Mouse (Mus musculus) lung, adult 2 months (tissue): ENCODE data around the gene Kmt5b. TPM values are rescaled to one million over a fixed set of nuclear protein-coding genes. Genes with fewer than 3 reads are reported as not detected.

Experiments used
- DNase-seq: peaks from one replicate; pipeline ENCODE4 v3.0.0; 2022
- H3K4me1 ChIP-seq: fragments of 200-500 bp; 2 replicates; pipeline ENCODE4 v1.6.1; 2011; ENCODE audit warnings: low read length; ENCODE audit not compliant: control insufficient read depth, insufficient read depth
- H3K4me3 ChIP-seq: fragments of 200-500 bp; replicated peaks from 2 replicates; pipeline ENCODE3; 2011; ENCODE audit warnings: low read depth, mild to moderate bottlenecking, control low read depth, low read length; ENCODE audit errors: extremely low read depth
- CTCF ChIP-seq: fragments of 200-500 bp; IDR thresholded peaks from 2 replicates; pipeline ENCODE4 v1.5.1; 2011; ENCODE audit warnings: mild to moderate bottlenecking, low read length, control low read depth; ENCODE audit not compliant: insufficient read depth
- POLR2A ChIP-seq: fragments of 200-500 bp; IDR thresholded peaks from 2 replicates; pipeline ENCODE4 v1.6.1; 2011; ENCODE audit warnings: low read depth, mild to moderate bottlenecking, control low read depth, low read length, borderline replicate concordance; ENCODE audit errors: extremely low read depth
- WGBS: fragments of 180-500 bp; shearing (Covaris S2); methylation state at CpG from one replicate; pipeline ENCODE4 v1.1.7; 2018; 5-methylcytosine and 5-hydroxymethylcytosine counted together
- polyA plus RNA-seq: library from polyadenylated mRNA; depleted of rRNA; stranded (reverse); fragments of >200 nt; gene quantifications from 2 replicates; pipeline ENCODE4 v1.2.3, GENCODE M21; 2012; rRNA removed

The Kmt5b gene
- polyA plus RNA-seq, 1 experiment, result 23.7 TPM

DNA sequence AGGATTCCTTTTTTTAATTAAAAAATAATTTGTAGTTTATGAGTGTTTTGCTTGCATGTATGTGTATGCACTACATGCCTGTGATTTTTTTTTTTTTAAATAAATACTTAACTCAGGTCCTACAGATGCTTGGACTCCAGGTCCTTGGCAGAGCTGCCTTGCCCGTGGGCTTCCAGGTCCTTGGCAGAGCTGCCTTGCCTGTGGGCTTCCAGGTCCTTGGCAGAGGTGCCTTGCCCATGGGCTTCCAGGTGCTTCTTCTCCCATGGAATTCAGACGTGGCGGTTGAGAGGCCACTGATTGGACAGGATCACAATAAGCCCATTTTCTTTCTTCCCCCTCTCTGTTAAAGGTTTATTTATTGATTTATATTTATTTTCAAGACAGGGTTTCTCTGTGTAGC lies 90.0 kb downstream of the Kmt5b start:
- TF ChIP-seq POLR2A (no peak), CTCF (no peak)
- Histone ChIP-seq H3K4me1 (peaks cover 6% of the 10 kb centered on the region), H3K4me3 (no peak overlapping the region)
- 66% methylated on average over 3 of the region's 3 CpGs for WGBS
- no peak for DNase-seq

DNA sequence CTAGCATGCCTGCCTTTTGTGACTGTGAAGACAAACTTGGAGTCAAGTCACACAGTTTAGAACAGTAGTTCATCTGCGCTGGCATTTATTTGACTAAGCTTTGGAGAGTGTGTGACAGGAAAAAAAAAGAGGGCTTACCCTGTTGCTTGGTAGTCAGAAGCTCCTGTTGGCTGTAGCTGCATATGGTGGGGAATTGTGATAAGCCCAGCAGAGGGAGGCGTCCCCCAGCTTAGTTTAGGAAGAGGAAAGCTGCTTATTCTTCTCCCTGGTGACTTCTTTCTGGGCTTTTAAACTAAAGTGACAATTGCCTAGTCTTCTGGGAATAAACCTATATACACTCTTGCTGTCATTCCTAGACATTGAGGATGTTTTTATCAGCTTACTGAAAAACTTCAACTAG lies 95.5 kb downstream of the Kmt5b start:
- TF ChIP-seq POLR2A, result no peak
- no peak for TF ChIP-seq CTCF
- no peak for DNase-seq
- Histone ChIP-seq H3K4me3 (no peak overlapping the region), H3K4me1 (no peaks in the 10 kb centered on the region; the same call in 1 of the 2 replicates)
- WGBS, result 65% methylated on average over 2 of the region's 2 CpGs

DNA sequence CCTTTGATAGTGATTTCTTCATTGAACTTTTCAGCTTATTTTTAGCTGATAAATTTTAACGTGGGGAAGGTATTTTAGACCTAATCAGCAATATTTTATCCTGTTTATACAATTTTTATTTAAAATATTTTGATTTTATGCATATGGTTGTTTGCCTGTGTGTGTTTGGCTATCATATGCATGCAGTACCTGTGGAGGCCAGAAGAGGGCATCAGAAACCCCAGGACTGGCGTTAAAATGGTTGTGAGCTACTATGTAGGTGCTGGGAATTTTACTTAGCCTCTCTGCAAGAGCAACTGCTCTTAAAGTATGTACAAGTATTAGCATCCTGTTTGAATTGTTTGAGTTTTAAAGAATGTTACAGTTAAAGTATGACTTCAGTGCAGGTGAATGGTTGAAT lies 97.7 kb downstream of the Kmt5b start:
- no peak for DNase-seq
- no peak overlapping the region for H3K4me3 ChIP-seq
- no peak for TF ChIP-seq POLR2A
- no peak; the same call in 1 of the 2 replicates for TF ChIP-seq CTCF
- H3K4me1 ChIP-seq, result no peaks in the 10 kb centered on the region; the same call in 1 of the 2 replicates
- 77% methylated on average over 2 of the region's 2 CpGs for WGBS

Other genes with a start within 250 kb of the Kmt5b start
- 43.5 and 55.6 TPM in 2 replicates for gene Ppp6r3, start 191.7 kb upstream of the Kmt5b start, polyA plus RNA-seq
- 85.8 and 87.8 TPM in 2 replicates for gene Lrp5, start 80.9 kb upstream of the Kmt5b start, polyA plus RNA-seq
- 36.3 and 41.4 TPM in 2 replicates for gene 1810055G02Rik, start 59.1 kb upstream of the Kmt5b start, polyA plus RNA-seq
- 75.9 and 81.6 TPM in 2 replicates for gene Chka, start 84.4 kb downstream of the Kmt5b start, polyA plus RNA-seq
- gene Tcirg1, start 139.7 kb downstream of the Kmt5b start, polyA plus RNA-seq, result 157 and 164 TPM in 2 replicates
- gene Ndufs8, start 145.4 kb downstream of the Kmt5b start, polyA plus RNA-seq, result 157 and 189 TPM in 2 replicates
- gene Aldh3b1, start 162.4 kb downstream of the Kmt5b start, polyA plus RNA-seq, result 71.9 and 85.0 TPM in 2 replicates
- gene Unc93b1, start 167.8 kb downstream of the Kmt5b start, polyA plus RNA-seq, result 169 and 180 TPM in 2 replicates
- gene Aldh3b3, start 191.2 kb downstream of the Kmt5b start, polyA plus RNA-seq, result 0.08 and 0.21 TPM in 2 replicates
- gene Aldh3b2, start 204.9 kb downstream of the Kmt5b start, polyA plus RNA-seq, result 2.0 and 21.7 TPM in 2 replicates
- gene Acy3, start 219.1 kb downstream of the Kmt5b start, polyA plus RNA-seq, result 27.7 and 29.8 TPM in 2 replicates
- gene Tbx10, start 225.3 kb downstream of the Kmt5b start, polyA plus RNA-seq, result 0.06 TPM in 1 of 2 replicates, not detected in the other
- 7.6 and 13.3 TPM in 2 replicates for gene Nudt8, start 233.2 kb downstream of the Kmt5b start, polyA plus RNA-seq
- gene Gm49405, start 233.2 kb downstream of the Kmt5b start, polyA plus RNA-seq, result 1.7 and 1.8 TPM in 2 replicates
- 12.6 and 18.0 TPM in 2 replicates for gene Doc2g, start 235.9 kb downstream of the Kmt5b start, polyA plus RNA-seq
- 99.4 and 127 TPM in 2 replicates for gene Ndufv1, start 245.4 kb downstream of the Kmt5b start, polyA plus RNA-seq